Mouse (Mus musculus) midbrain, postnatal 0 days (tissue): ENCODE results near the gene Atg4c. TPM values are rescaled to one million over a fixed set of nuclear protein-coding genes. Genes with fewer than 3 reads are reported as not detected.

ENCODE experiments used
- ATAC-seq: fragments of 200-750 bp; cut with Nextera tagmentation; 2 replicates; pipeline ENCODE4 v1.8.0; 2017; ENCODE audit warnings: moderate number of reproducible peaks, mild to moderate bottlenecking, moderate TSS enrichment, moderate library complexity; ENCODE audit not compliant: low FRiP score
- DNase-seq: peaks from one replicate; pipeline ENCODE4 v3.0.0-alpha.2; 2015; ENCODE audit warnings: low spot score
- H3K27ac ChIP-seq: fragments of 300-500 bp; sonication (generic); 2 replicates; pipeline ENCODE4 v1.5.1; 2014; ENCODE audit warnings: low read depth, mild to moderate bottlenecking, low read length, mixed read lengths
- H3K27me3 ChIP-seq: fragments of 300-500 bp; sonication (generic); 2 replicates; pipeline ENCODE4 v1.6.1; 2014; ENCODE audit warnings: low read length, control low read depth, mixed read lengths; ENCODE audit not compliant: insufficient read depth
- H3K36me3 ChIP-seq: fragments of 300-500 bp; sonication (generic); 2 replicates; pipeline ENCODE4 v1.6.1; 2014; ENCODE audit warnings: low read length, control low read depth, mixed read lengths; ENCODE audit not compliant: insufficient read depth
- H3K4me1 ChIP-seq: fragments of 300-500 bp; sonication (generic); 2 replicates; pipeline ENCODE4 v1.6.1; 2014; ENCODE audit warnings: mild to moderate bottlenecking, control low read depth, antibody characterized with exemption, low read length, mixed read lengths; ENCODE audit not compliant: insufficient read depth
- H3K4me2 ChIP-seq: fragments of 300-500 bp; sonication (generic); 2 replicates; pipeline ENCODE4 v1.6.1; 2014; ENCODE audit warnings: low read depth, mild to moderate bottlenecking, low read length, mixed read lengths; ENCODE audit not compliant: poor library complexity, severe bottlenecking
- H3K4me3 ChIP-seq: fragments of 300-500 bp; sonication (generic); 2 replicates; pipeline ENCODE4 v1.5.1; 2014; ENCODE audit warnings: low read depth, mild to moderate bottlenecking, low read length, moderate library complexity
- H3K9ac ChIP-seq: fragments of 300-500 bp; sonication (generic); replicated peaks from 2 replicates; pipeline ENCODE4 v1.6.1; 2014; ENCODE audit warnings: mild to moderate bottlenecking, low read length, moderate library complexity, mixed read lengths; ENCODE audit not compliant: poor library complexity, severe bottlenecking
- H3K9me3 ChIP-seq: fragments of 300-500 bp; sonication (generic); 2 replicates; pipeline ENCODE4 v1.6.1; 2016; ENCODE audit warnings: low read length, control low read depth
- CTCF ChIP-seq: IDR thresholded peaks from 2 replicates; pipeline ENCODE4 v1.5.1; 2016; ENCODE audit warnings: antibody characterized with exemption, mild to moderate bottlenecking
- WGBS: fragments of 180-500 bp; shearing (Covaris S2); extraction: QIAGEN DNeasy Blood & Tissue Kit; methylation state at CpG from one replicate; pipeline ENCODE4 v1.1.7; 2014; 5-methylcytosine and 5-hydroxymethylcytosine counted together
- polyA plus RNA-seq: library from polyadenylated mRNA; unstranded; fragments of >200 nt; fragmentation: Nextera tagmentation; extraction: Ambion mirVana; gene quantifications from 2 replicates; pipeline ENCODE4 v1.2.1, GENCODE M21; 2015
- total RNA-seq: library from RNA; depleted of rRNA; stranded (reverse); fragments of >200 nt; gene quantifications from 2 replicates; pipeline ENCODE4 v1.2.3, GENCODE M21; 2014

Gene Atg4c
- total and polyA plus RNA-seq, 2 experiments from 2014 or later, result 8.7 to 16.0 TPM

DNA sequence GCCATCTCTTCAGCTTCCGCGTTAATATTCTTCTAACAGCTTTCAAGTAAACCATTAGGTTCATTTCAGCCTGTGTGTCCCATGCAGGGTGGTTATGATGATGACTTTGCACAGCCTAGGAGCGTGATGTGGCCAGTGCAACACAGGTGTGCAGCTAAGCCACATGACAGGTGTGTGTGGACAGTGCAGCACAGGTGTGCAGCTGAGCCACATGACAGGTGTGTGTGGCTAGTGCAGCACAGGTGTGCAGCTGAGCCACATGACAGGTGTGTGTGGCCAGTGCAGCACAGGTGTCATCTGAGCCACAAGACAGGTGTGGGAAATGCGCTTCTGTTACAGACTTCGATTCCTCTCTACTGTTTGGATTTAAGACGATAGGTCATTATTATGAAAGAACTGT lies 12.0 kb downstream of the Atg4c start:
- 95% methylated on average over 6 of the region's 6 CpGs for WGBS
- Histone ChIP-seq H3K4me1 (no peaks in the 10 kb centered on the region), H3K4me3 (no peak overlapping the region), H3K4me2 (no peak overlapping the region), H3K27ac (no peak overlapping the region), H3K9ac (no peak overlapping the region), H3K9me3 (no peaks in the 10 kb centered on the region), H3K36me3 (no peaks in the 10 kb centered on the region), H3K27me3 (no peaks in the 10 kb centered on the region)
- no peak for TF ChIP-seq CTCF
- DNase-seq (no peak), ATAC-seq (no peak)

DNA sequence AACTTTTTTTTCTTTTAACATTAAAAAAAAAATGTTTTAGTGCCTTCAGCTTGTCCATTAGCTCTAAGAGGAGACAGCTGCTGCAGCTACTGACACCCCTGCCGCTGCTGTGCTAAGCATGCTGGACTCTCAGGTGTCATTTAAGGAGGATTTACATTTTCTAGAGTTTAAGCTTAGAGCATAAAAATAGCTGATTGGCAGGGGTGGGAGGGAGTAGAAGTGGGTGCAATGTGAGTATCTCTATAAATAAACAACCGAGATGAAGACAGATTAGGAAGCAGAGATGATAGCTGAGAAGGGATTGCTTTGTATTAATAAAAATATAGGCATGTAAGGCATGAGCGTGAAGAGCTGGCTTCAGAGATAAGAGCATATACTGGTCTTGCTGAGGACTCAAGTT lies 12.6 kb downstream of the Atg4c start:
- H3K9me3 ChIP-seq, result no peaks in the 10 kb centered on the region
- H3K4me3 ChIP-seq, result no peak overlapping the region
- no peak overlapping the region for H3K27ac ChIP-seq
- ATAC-seq (no peak), DNase-seq (no peak)
- H3K9ac ChIP-seq, result no peak overlapping the region
- H3K36me3 ChIP-seq, result no peaks in the 10 kb centered on the region
- H3K4me1 ChIP-seq, result no peaks in the 10 kb centered on the region
- no peak overlapping the region for H3K4me2 ChIP-seq
- TF ChIP-seq CTCF, result no peak
- H3K27me3 ChIP-seq, result no peaks in the 10 kb centered on the region
- WGBS, result 50% methylated on average over 3 of the region's 3 CpGs

DNA sequence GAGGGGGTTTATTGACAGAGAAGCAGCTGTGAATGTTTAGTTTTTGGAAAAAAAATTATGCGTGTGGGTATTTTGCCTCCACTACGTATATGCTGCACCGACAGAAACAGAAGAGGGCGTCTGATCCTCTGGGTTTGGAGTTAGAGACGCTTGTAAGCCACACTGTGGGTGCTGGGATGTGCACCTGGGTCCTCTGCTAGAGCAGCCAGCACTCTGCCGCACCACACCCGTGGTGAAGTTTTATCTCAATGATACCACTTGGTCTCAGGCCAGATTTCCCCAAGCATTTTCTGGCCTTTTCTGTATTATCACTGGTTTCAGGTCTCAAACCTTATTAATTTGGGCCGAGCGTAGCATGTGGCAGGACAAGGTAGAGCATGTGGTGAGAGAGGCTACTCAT lies 16.4 kb downstream of the Atg4c start:
- 90% methylated on average over 9 of the region's 9 CpGs for WGBS
- Histone ChIP-seq H3K9me3 (no peaks in the 10 kb centered on the region), H3K9ac (no peak overlapping the region), H3K36me3 (peaks cover 9% of the 10 kb centered on the region), H3K4me2 (no peak overlapping the region), H3K27ac (no peak overlapping the region), H3K27me3 (no peaks in the 10 kb centered on the region), H3K4me3 (no peak overlapping the region), H3K4me1 (no peaks in the 10 kb centered on the region)
- ATAC-seq (no peak), DNase-seq (no peak)
- TF ChIP-seq CTCF, result no peak

DNA sequence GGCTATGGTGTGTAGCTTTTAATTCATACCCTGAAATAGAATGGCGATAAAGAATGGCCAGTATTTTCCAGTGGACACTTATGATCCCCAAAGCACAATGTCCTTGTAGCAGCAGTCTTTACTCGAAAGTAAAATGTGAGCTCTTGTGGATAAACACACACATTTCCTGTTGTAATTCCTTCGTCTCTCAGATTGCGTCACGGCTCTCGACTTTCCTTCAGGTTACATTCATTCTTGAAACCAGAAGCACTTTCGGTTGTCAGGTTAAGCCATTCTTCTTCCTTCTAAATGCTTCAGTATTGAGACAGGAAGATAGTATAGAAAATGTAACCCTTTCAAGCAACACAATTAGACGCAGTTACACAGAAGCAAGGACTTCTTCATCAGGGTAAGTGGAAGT lies 17.9 kb downstream of the Atg4c start:
- H3K4me2 ChIP-seq, result no peak overlapping the region
- H3K27ac ChIP-seq, result no peak overlapping the region
- WGBS, result 86% methylated on average over 8 of the region's 8 CpGs
- no peak for DNase-seq
- ATAC-seq, result no peak
- no peak for TF ChIP-seq CTCF
- H3K4me3 ChIP-seq, result no peak overlapping the region
- H3K9ac ChIP-seq, result no peak overlapping the region
- no peaks in the 10 kb centered on the region for H3K4me1 ChIP-seq
- no peaks in the 10 kb centered on the region for H3K27me3 ChIP-seq
- no peaks in the 10 kb centered on the region for H3K9me3 ChIP-seq
- peaks cover 16% of the 10 kb centered on the region for H3K36me3 ChIP-seq

DNA sequence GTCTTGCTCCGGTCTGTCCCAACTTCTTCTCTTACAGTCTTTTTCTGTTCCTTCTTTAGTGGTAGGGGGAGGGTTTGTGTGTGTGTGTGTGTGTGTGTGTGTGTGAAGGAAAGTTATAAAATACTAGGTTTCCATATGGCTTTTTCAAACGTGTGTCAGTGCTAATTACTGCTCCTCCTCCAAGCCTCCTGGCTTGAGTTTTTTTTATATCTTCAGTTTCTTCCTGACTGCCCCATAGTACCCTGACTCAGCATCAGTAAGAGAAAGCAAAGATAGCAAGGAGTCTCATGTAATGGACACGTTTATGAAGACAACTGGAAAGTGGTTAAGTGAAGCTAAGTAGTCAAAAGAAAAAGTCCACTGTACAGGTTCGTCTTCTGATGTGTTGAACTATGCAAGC lies 19.4 kb downstream of the Atg4c start:
- no peak for TF ChIP-seq CTCF
- no peak overlapping the region for H3K27ac ChIP-seq
- H3K9ac ChIP-seq, result no peak overlapping the region
- H3K4me3 ChIP-seq, result no peak overlapping the region
- peaks cover 16% of the 10 kb centered on the region for H3K36me3 ChIP-seq
- H3K27me3 ChIP-seq, result no peaks in the 10 kb centered on the region
- H3K4me2 ChIP-seq, result no peak overlapping the region
- 89% methylated on average over 4 of the region's 4 CpGs for WGBS
- no peaks in the 10 kb centered on the region for H3K4me1 ChIP-seq
- no peak for ATAC-seq
- DNase-seq, result no peak
- H3K9me3 ChIP-seq, result no peaks in the 10 kb centered on the region

DNA sequence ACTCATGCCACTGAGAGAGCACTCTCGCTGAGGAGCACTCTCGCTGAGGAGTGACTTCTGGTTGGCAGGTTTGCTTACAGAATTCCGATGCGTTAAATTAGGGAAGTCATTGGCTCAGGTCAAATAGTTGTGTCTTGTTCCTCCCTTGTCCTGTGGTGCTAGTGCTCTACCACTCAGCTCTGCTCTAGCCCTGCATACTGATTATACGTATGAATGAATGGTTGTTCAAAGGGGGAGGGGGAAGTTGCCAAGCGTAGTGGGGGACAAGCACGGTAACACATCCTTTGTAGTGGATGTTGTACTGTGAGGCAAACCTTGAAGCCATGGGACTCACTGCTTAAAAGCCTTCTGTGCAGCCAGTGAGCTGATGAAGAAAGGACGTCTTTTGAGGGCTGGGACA lies 28.5 kb downstream of the Atg4c start:
- DNase-seq, result no peak
- TF ChIP-seq CTCF, result no peak
- no peak overlapping the region for H3K27ac ChIP-seq
- no peak overlapping the region for H3K4me2 ChIP-seq
- H3K4me3 ChIP-seq, result no peak overlapping the region
- ATAC-seq, result no peak
- H3K9ac ChIP-seq, result no peak overlapping the region
- peaks cover 13% of the 10 kb centered on the region; the same call in 1 of the 2 replicates for H3K36me3 ChIP-seq
- 73% methylated on average over 8 of the region's 8 CpGs for WGBS
- H3K9me3 ChIP-seq, result no peaks in the 10 kb centered on the region
- H3K27me3 ChIP-seq, result no peaks in the 10 kb centered on the region
- no peaks in the 10 kb centered on the region for H3K4me1 ChIP-seq
